Mouse (Mus musculus) small intestine, adult 2 months (tissue): ENCODE data around the gene 1700067P10Rik. TPM values are rescaled to one million over a fixed set of nuclear protein-coding genes. Genes with fewer than 3 reads are reported as not detected.

ENCODE experiments used
- H3K27ac ChIP-seq: fragments of 200-500 bp; 2 replicates; pipeline ENCODE4 v1.5.1; 2012; ENCODE audit warnings: low read depth, low read length, control low read depth, inconsistent platforms; ENCODE audit not compliant: insufficient read depth
- H3K27me3 ChIP-seq: fragments of 200-500 bp; 2 replicates; pipeline ENCODE4 v1.6.1; 2012; ENCODE audit warnings: mild to moderate bottlenecking, moderate library complexity, low read length, inconsistent platforms; ENCODE audit not compliant: control insufficient read depth, insufficient read depth
- H3K36me3 ChIP-seq: fragments of 200-500 bp; 2 replicates; pipeline ENCODE4 v1.6.1; 2012; ENCODE audit warnings: mild to moderate bottlenecking, low read length, control low read depth, inconsistent platforms; ENCODE audit not compliant: control insufficient read depth, insufficient read depth
- H3K4me1 ChIP-seq: fragments of 200-500 bp; 2 replicates; pipeline ENCODE4 v1.6.1; 2012; ENCODE audit warnings: low read length, inconsistent platforms, mixed read lengths; ENCODE audit not compliant: control insufficient read depth, insufficient read depth, insufficient read length
- H3K4me3 ChIP-seq: fragments of 200-500 bp; 2 replicates; pipeline ENCODE4 v1.5.1; 2012; ENCODE audit warnings: low read depth, mild to moderate bottlenecking, control low read depth, inconsistent platforms, low read length, moderate library complexity
- CTCF ChIP-seq: fragments of 200-500 bp; IDR thresholded peaks from 2 replicates; pipeline ENCODE4 v1.5.1; 2012; ENCODE audit warnings: low read depth, mild to moderate bottlenecking, control low read depth, inconsistent platforms, low read length, moderate library complexity, mixed read lengths; ENCODE audit not compliant: insufficient replicate concordance, insufficient read length; ENCODE audit errors: extremely low read depth
- POLR2A ChIP-seq: fragments of 200-500 bp; IDR thresholded peaks from 2 replicates; pipeline ENCODE4 v1.6.1; 2012; ENCODE audit warnings: low read depth, mild to moderate bottlenecking, control low read depth, inconsistent platforms, low read length, moderate library complexity
- WGBS: fragments of 180-500 bp; shearing (Covaris S2); methylation state at CpG from one replicate; pipeline ENCODE4 v1.1.7; 2018; 5-methylcytosine and 5-hydroxymethylcytosine counted together
- polyA plus RNA-seq: library from polyadenylated mRNA; depleted of rRNA; stranded (reverse); fragments of >200 nt; gene quantifications from 2 replicates; pipeline ENCODE4 v1.2.3, GENCODE M21; 2012

The 1700067P10Rik gene
- polyA plus RNA-seq, 1 experiment = not detected

- no peaks in the 10 kb centered on the region for H3K36me3 ChIP-seq
- H3K4me1 ChIP-seq = peaks cover 11% of the 10 kb centered on the region
- 83% methylated on average over 2 of the region's 2 CpGs for WGBS
- no peak overlapping the region for H3K4me3 ChIP-seq
- no peak overlapping the region for H3K27ac ChIP-seq
- no peaks in the 10 kb centered on the region for H3K27me3 ChIP-seq
- no peak for TF ChIP-seq POLR2A
- no peak for TF ChIP-seq CTCF
Measured at GRCm38 (mm10) chr17:48053646-48054045, 35.5 kb upstream of the 1700067P10Rik start.

- Histone ChIP-seq H3K27ac (no peak overlapping the region), H3K36me3 (no peaks in the 10 kb centered on the region), H3K27me3 (no peaks in the 10 kb centered on the region), H3K4me1 (peaks cover 11% of the 10 kb centered on the region), H3K4me3 (no peak overlapping the region)
- WGBS = 62% methylated on average over 20 of the region's 20 CpGs
- no peak for TF ChIP-seq CTCF
- no peak for TF ChIP-seq POLR2A
Measured at GRCm38 (mm10) chr17:48055076-48055816, 33.9 kb upstream of the 1700067P10Rik start.

- no peak overlapping the region for H3K27ac ChIP-seq
- TF ChIP-seq CTCF = no peak
- TF ChIP-seq POLR2A = no peak
- no peak overlapping the region for H3K4me3 ChIP-seq
- H3K36me3 ChIP-seq = no peaks in the 10 kb centered on the region
- peaks cover under 1% of the 10 kb centered on the region; the same call in 1 of the 2 replicates for H3K4me1 ChIP-seq
- no peaks in the 10 kb centered on the region for H3K27me3 ChIP-seq
- 43% methylated on average over 12 of the region's 12 CpGs for WGBS
Measured at GRCm38 (mm10) chr17:48057382-48057781, 31.7 kb upstream of the 1700067P10Rik start.

GRCm38 (mm10) chr17:48064196-48064843 is 24.8 kb upstream of the 1700067P10Rik start:
- WGBS = 54% methylated on average over 10 of the region's 10 CpGs
- TF ChIP-seq CTCF (no peak), POLR2A (no peak)
- Histone ChIP-seq H3K36me3 (no peaks in the 10 kb centered on the region), H3K4me3 (no peak overlapping the region), H3K4me1 (no peaks in the 10 kb centered on the region), H3K27me3 (no peaks in the 10 kb centered on the region), H3K27ac (no peak overlapping the region)

GRCm38 (mm10) chr17:48065081-48065501 is 24.0 kb upstream of the 1700067P10Rik start:
- TF ChIP-seq POLR2A (no peak), CTCF (no peak)
- Histone ChIP-seq H3K27me3 (no peaks in the 10 kb centered on the region), H3K36me3 (no peaks in the 10 kb centered on the region), H3K4me3 (no peak overlapping the region), H3K27ac (no peak overlapping the region), H3K4me1 (no peaks in the 10 kb centered on the region)
- WGBS = 81% methylated on average over 5 of the region's 5 CpGs

- Histone ChIP-seq H3K27me3 (no peaks in the 10 kb centered on the region), H3K27ac (no peak overlapping the region), H3K4me3 (no peak overlapping the region), H3K4me1 (no peaks in the 10 kb centered on the region), H3K36me3 (no peaks in the 10 kb centered on the region)
- no peak for TF ChIP-seq POLR2A
- no peak for TF ChIP-seq CTCF
- WGBS = 73% methylated on average over 10 of the region's 10 CpGs
Measured at GRCm38 (mm10) chr17:48067083-48067614, 22.0 kb upstream of the 1700067P10Rik start.

GRCm38 (mm10) chr17:48067729-48068128 is 21.4 kb upstream of the 1700067P10Rik start:
- 73% methylated on average over 5 of the region's 5 CpGs for WGBS
- Histone ChIP-seq H3K4me3 (no peak overlapping the region), H3K4me1 (no peaks in the 10 kb centered on the region), H3K27me3 (no peaks in the 10 kb centered on the region), H3K36me3 (no peaks in the 10 kb centered on the region), H3K27ac (no peak overlapping the region)
- TF ChIP-seq POLR2A (no peak), CTCF (no peak)
